Mouse (Mus musculus) spleen, adult 2 months (tissue): ENCODE results near the gene Gm10401. TPM values are rescaled to one million over a fixed set of nuclear protein-coding genes. Genes with fewer than 3 reads are reported as not detected.

Source experiments
- DNase-seq, 2 experiments: peaks; one replicate each; pipeline versions ENCODE4 v3.0.0 to v3.0.0-alpha.2; 2012 to 2021; ENCODE audit warnings: low spot score in 2 of 2, low read depth in 1 of 2
- H3K27ac ChIP-seq: fragments of 200-500 bp; 2 replicates; pipeline ENCODE4 v1.5.1; 2012; ENCODE audit warnings: low read length, inconsistent platforms; ENCODE audit not compliant: insufficient read depth
- H3K27me3 ChIP-seq: fragments of 200-500 bp; 2 replicates; pipeline ENCODE4 v1.6.1; 2012; ENCODE audit warnings: mild to moderate bottlenecking, moderate library complexity, low read length, inconsistent platforms; ENCODE audit not compliant: control insufficient read depth, insufficient read depth
- H3K36me3 ChIP-seq: fragments of 200-500 bp; 2 replicates; pipeline ENCODE4 v1.6.1; 2012; ENCODE audit warnings: mild to moderate bottlenecking, low read length, inconsistent platforms; ENCODE audit not compliant: control insufficient read depth, insufficient read depth
- H3K4me1 ChIP-seq: fragments of 200-500 bp; 2 replicates; pipeline ENCODE4 v1.6.1; 2011; ENCODE audit warnings: inconsistent platforms; ENCODE audit not compliant: control insufficient read depth, insufficient read depth, insufficient read length
- H3K4me3 ChIP-seq: fragments of 200-500 bp; 2 replicates; pipeline ENCODE4 v1.5.1; 2011; ENCODE audit warnings: mild to moderate bottlenecking, inconsistent platforms; ENCODE audit not compliant: insufficient read depth, insufficient read length; ENCODE audit errors: extremely low read depth
- CTCF ChIP-seq: fragments of 200-500 bp; IDR thresholded peaks from 2 replicates; pipeline ENCODE4 v1.5.1; 2011; ENCODE audit warnings: mild to moderate bottlenecking, inconsistent platforms; ENCODE audit not compliant: insufficient read depth, insufficient read length, insufficient replicate concordance; ENCODE audit errors: extremely low read depth
- POLR2A ChIP-seq: fragments of 200-500 bp; IDR thresholded peaks from 2 replicates; pipeline ENCODE4 v1.6.1; 2011; ENCODE audit warnings: low read depth, low read length, inconsistent platforms
- WGBS: fragments of 180-500 bp; shearing (Covaris S2); methylation state at CpG from one replicate; pipeline ENCODE4 v1.1.7; 2018; 5-methylcytosine and 5-hydroxymethylcytosine counted together
- polyA plus RNA-seq: library from polyadenylated mRNA; depleted of rRNA; stranded (reverse); fragments of >200 nt; gene quantifications from 2 replicates; pipeline ENCODE4 v1.2.3, GENCODE M21; 2012

Gene Gm10401
- polyA plus RNA-seq, 1 experiment: not detected

DNA sequence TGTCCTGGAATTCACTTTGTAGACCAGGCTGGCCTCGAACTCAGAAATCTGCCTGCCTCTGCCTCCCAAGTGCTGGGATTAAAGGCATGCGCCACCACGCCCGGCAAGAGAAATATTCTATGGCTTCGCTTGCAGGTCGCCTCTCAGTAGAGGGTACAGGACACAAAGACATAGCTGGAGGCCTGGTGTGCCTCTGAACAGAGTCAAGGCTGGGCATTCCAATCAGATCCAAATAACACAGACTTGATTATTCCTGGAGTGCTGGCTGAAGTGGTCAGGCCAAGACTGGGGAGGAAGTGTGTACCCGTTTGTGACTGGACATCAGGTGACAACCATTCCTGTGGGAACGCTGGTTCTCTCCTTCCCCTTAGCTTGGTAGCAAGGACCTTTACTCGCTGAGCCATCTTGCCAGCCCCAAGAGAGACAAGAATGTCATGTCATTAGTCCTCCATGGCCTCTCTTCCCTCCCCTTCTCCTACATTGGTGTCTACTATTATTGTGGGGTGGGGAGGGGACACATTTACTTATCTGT lies 44.1 kb upstream of the Gm10401 start:
- no peaks in the 10 kb centered on the region for H3K4me1 ChIP-seq
- no peak for TF ChIP-seq POLR2A
- TF ChIP-seq CTCF: no peak
- no peak overlapping the region for H3K4me3 ChIP-seq
- H3K27me3 ChIP-seq: no peaks in the 10 kb centered on the region
- H3K36me3 ChIP-seq: peaks cover 7% of the 10 kb centered on the region
- WGBS: 87% methylated on average over 9 of the region's 9 CpGs
- H3K27ac ChIP-seq: no peak overlapping the region
- no peak for DNase-seq

DNA sequence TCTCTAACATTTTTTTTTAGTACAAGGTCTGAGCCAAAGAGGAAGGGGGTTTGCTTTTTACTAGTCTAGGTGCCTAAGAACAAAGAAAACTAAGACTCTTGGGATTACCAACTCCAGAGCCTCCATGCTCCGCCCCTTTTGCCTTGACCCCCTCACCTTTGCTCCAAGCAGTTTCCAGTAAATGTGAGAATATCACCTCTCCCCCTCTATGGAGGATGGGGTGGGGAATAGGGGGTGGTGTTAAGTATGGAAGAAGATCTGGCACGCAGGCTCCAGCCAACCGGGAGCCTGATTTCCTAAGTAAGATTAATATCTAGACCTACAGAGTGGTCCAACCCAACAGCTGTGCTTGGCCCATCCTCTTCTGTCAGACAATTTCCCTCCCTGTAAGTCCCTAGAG lies 42.6 kb upstream of the Gm10401 start:
- Histone ChIP-seq H3K27me3 (no peaks in the 10 kb centered on the region), H3K36me3 (peaks cover 2% of the 10 kb centered on the region; the same call in 1 of the 2 replicates), H3K4me3 (no peak overlapping the region), H3K27ac (no peak overlapping the region), H3K4me1 (no peaks in the 10 kb centered on the region)
- TF ChIP-seq CTCF (no peak), POLR2A (no peak)
- no peak for DNase-seq
- WGBS: 89% methylated on average over 3 of the region's 3 CpGs

DNA sequence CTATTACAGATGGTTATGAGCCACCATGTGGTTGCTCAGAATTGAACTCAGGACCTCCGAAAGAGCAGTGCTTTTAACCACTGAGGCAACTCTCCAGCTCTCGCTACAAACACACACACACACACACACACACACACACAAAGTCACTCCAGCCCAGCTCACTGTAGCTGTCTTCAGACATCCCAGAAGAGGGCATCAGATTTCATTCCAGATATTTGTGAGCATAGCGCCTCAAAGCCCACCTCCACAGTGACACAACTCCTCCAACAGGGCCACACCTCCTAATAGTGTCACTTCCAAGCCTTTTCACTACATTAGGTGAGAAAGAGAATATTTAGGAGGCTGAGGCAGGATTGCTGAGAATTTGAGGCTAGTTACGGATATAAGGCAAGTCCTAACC lies 41.0 kb upstream of the Gm10401 start:
- 84% methylated on average over 4 of the region's 4 CpGs for WGBS
- H3K27me3 ChIP-seq: no peaks in the 10 kb centered on the region
- no peaks in the 10 kb centered on the region for H3K4me1 ChIP-seq
- H3K27ac ChIP-seq: no peak overlapping the region
- H3K36me3 ChIP-seq: no peaks in the 10 kb centered on the region; the same call in 1 of the 2 replicates
- no peak for DNase-seq
- H3K4me3 ChIP-seq: no peak overlapping the region
- TF ChIP-seq CTCF: no peak
- TF ChIP-seq POLR2A: no peak

DNA sequence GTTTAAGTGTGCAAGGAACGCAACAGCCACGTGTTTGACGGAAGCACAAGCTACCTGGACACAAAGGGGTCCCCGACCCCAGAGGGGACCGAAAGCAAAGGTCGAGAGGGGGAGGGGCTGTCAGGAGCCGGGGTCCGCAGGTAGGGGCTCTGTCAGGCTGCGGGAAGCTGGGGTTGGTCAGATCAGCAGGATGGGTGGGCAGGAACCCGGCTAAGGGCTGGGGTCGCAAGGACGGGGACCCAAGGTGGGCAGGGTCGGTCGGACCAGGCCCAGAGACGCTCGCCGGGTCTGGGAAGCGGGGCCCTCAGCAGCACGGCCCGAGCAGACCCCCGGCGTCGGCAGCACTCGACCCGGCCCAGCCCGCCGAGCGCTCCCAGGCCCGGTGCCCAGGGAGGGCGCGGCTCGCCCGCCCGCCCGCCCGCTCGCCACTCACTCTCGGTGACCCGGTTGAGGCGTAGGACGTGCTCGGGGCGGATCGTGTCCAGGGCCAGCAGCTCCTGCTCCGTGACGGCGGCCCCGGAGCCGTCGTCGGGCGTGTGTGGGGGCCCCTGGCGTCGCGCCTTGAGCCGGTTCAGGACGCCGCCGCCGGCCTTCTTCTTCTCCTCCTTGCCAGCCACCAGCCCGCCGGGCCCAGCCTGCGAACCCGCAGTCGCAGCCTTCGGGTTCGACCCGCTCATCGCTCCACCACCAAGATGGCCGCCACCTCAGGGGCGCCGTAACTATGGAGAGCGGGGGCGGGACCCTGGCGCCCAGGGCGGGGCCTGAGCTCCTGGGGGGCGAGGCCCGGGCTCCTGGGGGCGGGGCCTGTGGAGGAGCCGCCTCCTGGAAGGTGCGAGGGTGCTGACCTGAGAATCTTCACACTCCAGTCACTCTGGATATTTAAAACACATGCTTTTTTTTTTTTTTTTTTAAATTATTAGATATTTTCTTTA lies 36.4 kb upstream of the Gm10401 start, which contains the start of gene Unc119b:
Gene Unc119b (minus strand): TSS at position 742 of the 932 bp plus-strand sequence.
- H3K27me3 ChIP-seq: no peaks in the 10 kb centered on the region
- H3K27ac ChIP-seq: peak within 1 kb of the TSS; percentile 68
- peaks cover 2% of the 10 kb centered on the region; the same call in 1 of the 2 replicates for H3K36me3 ChIP-seq
- H3K4me3 ChIP-seq: peak within 1 kb of the TSS; percentile 94
- 1% methylated on average over 75 of the region's 81 CpGs for WGBS
- H3K4me1 ChIP-seq: peaks cover 12% of the 10 kb centered on the region
- peak; percentile 67 to 90 for DNase-seq
- TF ChIP-seq POLR2A: no peak

DNA sequence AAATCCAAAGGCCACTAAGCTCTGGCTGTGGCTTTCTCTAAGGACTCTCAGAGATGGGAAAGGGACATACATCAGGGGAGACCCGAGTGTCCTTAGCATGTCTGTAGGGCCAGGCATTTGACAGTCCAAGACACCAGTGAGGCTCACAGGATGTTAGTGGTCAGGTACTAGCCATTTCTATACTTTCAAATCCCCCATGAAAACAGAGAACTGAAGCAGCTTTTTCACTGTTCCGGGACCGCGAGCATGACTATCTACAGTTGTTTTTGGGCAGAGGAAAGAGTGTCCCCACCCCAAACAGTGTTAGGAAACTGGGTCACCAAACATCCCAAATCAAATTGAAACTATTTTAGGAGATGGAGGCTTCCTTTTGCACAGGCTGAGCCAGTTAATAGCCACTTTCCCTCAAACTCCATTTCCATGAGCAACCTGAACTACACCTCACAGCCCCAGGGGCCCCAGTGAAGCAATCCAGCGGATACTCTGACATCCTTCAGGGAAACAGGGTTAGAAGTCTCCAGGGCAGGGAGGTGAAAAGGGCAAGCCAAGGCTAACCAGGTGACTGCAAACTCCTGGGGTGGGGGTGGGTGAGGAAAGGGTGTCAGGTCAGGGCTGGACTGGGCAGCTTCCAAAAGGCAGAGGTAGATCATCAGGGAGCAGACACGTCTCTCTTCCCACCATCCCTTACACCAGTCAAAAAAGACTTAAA lies 35.4 kb upstream of the Gm10401 start:
- TF ChIP-seq POLR2A (no peak), CTCF (no peak)
- DNase-seq: no peak
- Histone ChIP-seq H3K36me3 (peaks cover 3% of the 10 kb centered on the region), H3K27me3 (no peaks in the 10 kb centered on the region), H3K4me3 (peak overlapping the region; percentile 94), H3K4me1 (peaks cover 12% of the 10 kb centered on the region), H3K27ac (peak overlapping the region; percentile 60)
- 29% methylated on average over 6 of the region's 6 CpGs for WGBS

DNA sequence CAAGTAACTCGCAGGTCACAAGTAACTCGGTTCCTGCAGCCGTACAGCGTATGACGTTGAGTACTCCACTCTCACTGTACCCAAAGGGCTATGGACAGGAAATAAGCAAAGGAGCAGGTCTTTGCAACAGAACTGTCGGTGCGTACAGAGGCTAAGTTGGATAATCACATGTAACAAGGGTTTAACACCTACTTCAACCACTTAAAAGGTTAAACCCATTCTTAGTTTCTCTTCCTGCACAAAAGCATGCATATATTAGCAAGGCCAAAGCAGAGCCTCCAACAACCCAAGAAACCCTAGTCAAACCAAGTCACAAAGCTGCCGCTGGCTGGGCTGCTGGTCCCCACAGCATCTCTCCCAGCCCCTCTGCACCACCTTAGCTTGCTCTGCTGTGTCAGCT lies 34.4 kb upstream of the Gm10401 start:
- no peak for TF ChIP-seq CTCF
- TF ChIP-seq POLR2A: peak; percentile 5; the same call in 1 of the 2 replicates
- peaks cover 8% of the 10 kb centered on the region for H3K36me3 ChIP-seq
- no peak overlapping the region for H3K4me3 ChIP-seq
- H3K4me1 ChIP-seq: peaks cover 12% of the 10 kb centered on the region
- peak overlapping the region; percentile 60 for H3K27ac ChIP-seq
- no peaks in the 10 kb centered on the region for H3K27me3 ChIP-seq
- WGBS: 60% methylated on average over 8 of the region's 8 CpGs
- no peak for DNase-seq
